Mouse (Mus musculus): ENCODE data around the gene 2310039H08Rik. TPM values are rescaled to one million over a fixed set of nuclear protein-coding genes. Genes with fewer than 3 reads are reported as not detected.
"Not testable (repeated sequence)": the region's sequence is repeated elsewhere in the genome, so short reads cannot be mapped to it uniquely, and the experiment has no call there.

2310039H08Rik gene
- polyA plus RNA-seq, 1 experiment from 2014 or later: 104 TPM

DNA sequence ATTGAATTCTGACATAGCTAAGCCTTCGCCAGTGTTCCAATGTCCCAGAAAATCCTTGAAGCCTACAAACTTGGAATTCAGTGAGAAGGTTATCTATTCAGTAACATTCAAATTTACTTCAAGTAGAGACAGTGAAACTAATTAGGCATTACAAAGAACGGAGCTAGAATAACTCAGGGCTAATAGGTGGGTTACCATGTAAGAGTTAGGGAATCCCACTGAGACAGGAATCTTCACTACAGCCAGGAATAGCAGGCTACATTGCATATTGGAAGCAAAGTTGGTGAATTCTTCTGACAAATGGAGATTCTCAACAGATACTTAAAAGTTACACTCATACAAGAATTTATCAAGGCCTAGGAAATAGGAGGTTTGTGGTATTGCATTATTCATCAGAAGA, 15.5 kb downstream of the 2310039H08Rik start:
- H3K9ac ChIP-seq (ENCODE audit: low read depth, low read length); H3K27me3 ChIP-seq (replicated peaks; ENCODE audit: control insufficient read depth, insufficient read depth, low read length); H3K27ac ChIP-seq (ENCODE audit: low read length); H3K4me2 ChIP-seq (ENCODE audit: low read depth, low read length); ATAC-seq; H3K4me1 ChIP-seq (ENCODE audit: control insufficient read depth, insufficient read depth, low read length); H3K4me3 ChIP-seq (ENCODE audit: low read length); H3K36me3 ChIP-seq (ENCODE audit: control insufficient read depth, insufficient read depth, low read length); H3K9me3 ChIP-seq (ENCODE audit: control insufficient read depth, low read length): not testable (repeated sequence)
- 75% methylated on average over 2 of the region's 2 CpGs for WGBS

DNA sequence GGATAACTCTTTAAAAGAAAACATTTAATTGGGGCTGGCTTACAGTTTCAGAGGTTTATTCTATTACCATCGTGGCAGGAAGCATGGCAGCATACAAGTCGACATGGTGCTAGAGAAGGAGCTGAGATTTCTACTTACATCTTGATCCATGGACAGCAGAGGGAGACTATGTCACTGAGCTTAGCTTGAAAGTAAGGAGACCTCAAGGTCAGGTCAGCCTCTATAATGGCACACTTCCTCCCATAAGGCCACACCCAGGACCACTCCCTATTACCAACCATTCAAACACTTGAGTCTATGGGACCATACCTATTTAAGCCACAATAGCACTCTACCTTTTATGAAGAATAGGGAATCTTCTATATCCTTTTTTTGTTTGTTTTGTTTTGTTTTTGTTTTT, 20.5 kb downstream of the 2310039H08Rik start:
- no peak overlapping the region for H3K4me2 ChIP-seq (ENCODE audit: low read depth, low read length)
- 82% methylated on average over 2 of the region's 2 CpGs for WGBS
- H3K9ac ChIP-seq (ENCODE audit: low read depth, low read length): no peak overlapping the region
- no peaks in the 10 kb centered on the region for H3K9me3 ChIP-seq (ENCODE audit: control insufficient read depth, low read length)
- no peak overlapping the region for H3K4me3 ChIP-seq (ENCODE audit: low read length)
- H3K27me3 ChIP-seq (replicated peaks; ENCODE audit: control insufficient read depth, insufficient read depth, low read length): no peaks in the 10 kb centered on the region
- H3K27ac ChIP-seq (ENCODE audit: low read length): no peak overlapping the region
- no peaks in the 10 kb centered on the region for H3K4me1 ChIP-seq (ENCODE audit: control insufficient read depth, insufficient read depth, low read length)
- no peak for ATAC-seq
- no peaks in the 10 kb centered on the region for H3K36me3 ChIP-seq (ENCODE audit: control insufficient read depth, insufficient read depth, low read length)

DNA sequence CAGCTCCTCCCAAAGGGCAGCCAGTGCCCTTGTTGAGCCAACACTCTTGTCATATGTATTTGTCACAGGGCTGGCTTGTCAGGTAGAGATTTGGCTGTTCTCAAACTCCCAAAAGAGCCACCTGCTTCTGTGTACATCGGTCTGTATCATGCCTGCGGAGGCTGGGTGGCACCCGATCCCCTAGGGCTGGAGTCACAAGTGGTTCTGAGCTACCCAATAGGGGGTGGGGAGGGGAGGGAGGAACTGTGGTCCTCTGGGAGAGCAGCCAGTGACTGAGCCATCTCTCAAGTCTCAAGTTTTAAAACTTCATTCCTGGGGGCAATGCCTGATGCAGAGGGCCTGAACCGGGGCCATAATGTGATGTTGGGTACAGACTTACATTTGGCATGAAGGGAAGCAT, 24.3 kb downstream of the 2310039H08Rik start:
- H3K4me2 ChIP-seq (ENCODE audit: low read depth, low read length): no peak overlapping the region
- no peaks in the 10 kb centered on the region for H3K9me3 ChIP-seq (ENCODE audit: control insufficient read depth, low read length)
- ATAC-seq: no peak
- 0 out of 2 replicates have a peak, but pooled peaks cover 4% of the 10 kb centered on the region for H3K36me3 ChIP-seq (ENCODE audit: control insufficient read depth, insufficient read depth, low read length)
- H3K4me1 ChIP-seq (ENCODE audit: control insufficient read depth, insufficient read depth, low read length): no peaks in the 10 kb centered on the region
- H3K9ac ChIP-seq (ENCODE audit: low read depth, low read length): no peak overlapping the region
- H3K27me3 ChIP-seq (replicated peaks; ENCODE audit: control insufficient read depth, insufficient read depth, low read length): no peaks in the 10 kb centered on the region
- 90% methylated on average over 4 of the region's 4 CpGs for WGBS
- no peak overlapping the region for H3K4me3 ChIP-seq (ENCODE audit: low read length)
- H3K27ac ChIP-seq (ENCODE audit: low read length): no peak overlapping the region

DNA sequence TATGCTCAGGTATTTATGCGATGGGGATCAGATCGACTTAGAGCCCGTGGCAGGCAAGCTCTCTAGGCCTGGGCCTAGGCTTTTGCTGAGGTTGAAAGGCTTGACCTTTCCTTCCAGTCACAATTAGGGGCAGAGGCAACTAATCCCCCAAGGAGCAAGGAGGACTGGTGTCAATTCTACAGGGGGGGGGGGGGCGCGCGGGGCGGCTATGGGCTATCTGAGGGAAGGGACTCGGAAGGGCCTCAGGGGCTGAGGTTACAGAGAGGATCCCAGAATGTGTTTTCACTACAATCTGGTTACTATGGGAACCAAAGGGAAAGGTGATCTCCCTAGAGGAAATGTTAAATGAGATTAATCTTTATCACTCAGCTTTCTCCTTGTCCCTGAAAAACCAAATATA, 25.0 kb downstream of the 2310039H08Rik start:
- Histone ChIP-seq H3K27ac (ENCODE audit: low read length) (no peak overlapping the region), H3K36me3 (ENCODE audit: control insufficient read depth, insufficient read depth, low read length) (0 out of 2 replicates have a peak, but pooled peaks cover 4% of the 10 kb centered on the region), H3K4me2 (ENCODE audit: low read depth, low read length) (no peak overlapping the region), H3K4me1 (ENCODE audit: control insufficient read depth, insufficient read depth, low read length) (no peaks in the 10 kb centered on the region), H3K9ac (ENCODE audit: low read depth, low read length) (no peak overlapping the region), H3K9me3 (ENCODE audit: control insufficient read depth, low read length) (no peaks in the 10 kb centered on the region), H3K27me3 (replicated peaks; ENCODE audit: control insufficient read depth, insufficient read depth, low read length) (no peaks in the 10 kb centered on the region), H3K4me3 (ENCODE audit: low read length) (no peak overlapping the region)
- no peak for ATAC-seq
- 56% methylated on average over 8 of the region's 8 CpGs for WGBS

DNA sequence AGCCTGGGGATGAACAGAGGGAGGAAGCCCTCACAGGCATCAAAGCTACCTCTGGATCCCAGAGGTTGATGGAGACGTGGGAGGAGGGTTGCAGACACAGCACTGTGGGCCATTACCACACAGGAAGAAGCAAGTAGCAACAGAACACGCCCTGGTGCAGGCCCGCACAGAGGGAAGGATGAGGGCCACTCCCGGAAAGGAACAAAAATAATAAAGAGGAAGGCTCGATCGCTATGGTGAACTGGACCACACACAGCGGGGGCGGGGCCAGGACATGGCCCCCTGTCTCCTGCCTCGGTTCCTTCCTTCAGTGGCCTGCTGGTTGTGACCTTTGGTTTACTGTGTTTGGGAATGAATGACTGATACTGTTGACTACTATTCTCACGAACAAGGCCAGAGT, 27.2 kb downstream of the 2310039H08Rik start:
- H3K4me3 ChIP-seq (ENCODE audit: low read length): no peak overlapping the region
- 0 out of 2 replicates have a peak, but pooled peaks cover 4% of the 10 kb centered on the region for H3K36me3 ChIP-seq (ENCODE audit: control insufficient read depth, insufficient read depth, low read length)
- no peak overlapping the region for H3K27ac ChIP-seq (ENCODE audit: low read length)
- no peak overlapping the region for H3K9ac ChIP-seq (ENCODE audit: low read depth, low read length)
- no peaks in the 10 kb centered on the region for H3K4me1 ChIP-seq (ENCODE audit: control insufficient read depth, insufficient read depth, low read length)
- no peak for ATAC-seq
- H3K27me3 ChIP-seq (replicated peaks; ENCODE audit: control insufficient read depth, insufficient read depth, low read length): no peaks in the 10 kb centered on the region
- no peaks in the 10 kb centered on the region for H3K9me3 ChIP-seq (ENCODE audit: control insufficient read depth, low read length)
- H3K4me2 ChIP-seq (ENCODE audit: low read depth, low read length): no peak overlapping the region
- 79% methylated on average over 10 of the region's 10 CpGs for WGBS

DNA sequence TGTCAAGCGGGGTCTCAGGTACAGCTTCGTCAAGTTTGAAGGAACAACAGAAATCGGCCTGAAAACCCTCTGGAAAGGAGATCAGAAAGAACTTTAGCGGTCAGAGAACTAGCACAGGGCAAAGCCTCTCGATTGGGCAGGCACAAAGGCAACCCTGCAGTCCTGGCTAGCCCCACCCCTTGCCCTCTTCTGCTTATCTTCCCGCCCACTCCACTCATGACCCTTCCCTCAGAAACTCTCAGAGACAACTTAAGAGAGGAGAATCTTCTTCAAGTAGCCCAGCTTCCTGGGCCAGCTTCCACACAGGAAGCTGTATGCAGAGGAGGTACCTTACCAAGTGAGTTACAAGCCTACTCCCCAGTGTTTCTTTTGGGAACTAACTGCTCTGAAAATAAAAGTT, 29.3 kb downstream of the 2310039H08Rik start:
- ATAC-seq: no peak
- no peak overlapping the region for H3K27ac ChIP-seq (ENCODE audit: low read length)
- H3K27me3 ChIP-seq (replicated peaks; ENCODE audit: control insufficient read depth, insufficient read depth, low read length): no peaks in the 10 kb centered on the region
- H3K4me3 ChIP-seq (ENCODE audit: low read length): no peak overlapping the region
- H3K9me3 ChIP-seq (ENCODE audit: control insufficient read depth, low read length): no peaks in the 10 kb centered on the region
- no peaks in the 10 kb centered on the region for H3K4me1 ChIP-seq (ENCODE audit: control insufficient read depth, insufficient read depth, low read length)
- WGBS: 88% methylated on average over 6 of the region's 6 CpGs
- no peak overlapping the region for H3K9ac ChIP-seq (ENCODE audit: low read depth, low read length)
- peaks cover 10% of the 10 kb centered on the region for H3K36me3 ChIP-seq (ENCODE audit: control insufficient read depth, insufficient read depth, low read length)
- no peak overlapping the region for H3K4me2 ChIP-seq (ENCODE audit: low read depth, low read length)

DNA sequence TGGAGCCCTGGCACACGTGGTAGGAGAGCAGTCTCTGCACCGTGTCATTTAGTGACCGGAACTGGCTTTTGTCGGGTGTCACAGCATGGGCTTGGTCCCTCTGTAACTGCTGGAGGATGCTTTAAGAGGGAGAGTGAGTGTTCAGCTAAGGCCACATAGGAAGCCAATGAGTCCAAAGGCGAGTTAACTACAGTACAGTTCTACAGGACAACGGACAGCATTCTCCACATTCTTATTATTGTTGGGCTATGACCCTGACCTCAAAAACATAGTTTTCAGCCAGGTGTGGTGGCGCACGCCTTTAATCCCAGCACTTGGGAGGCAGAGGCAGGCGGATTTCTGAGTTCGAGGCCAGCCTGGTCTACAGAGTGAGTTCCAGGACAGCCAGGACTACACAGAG, 35.9 kb downstream of the 2310039H08Rik start:
- H3K4me3 ChIP-seq (ENCODE audit: low read length): no peak overlapping the region
- no peak overlapping the region for H3K9ac ChIP-seq (ENCODE audit: low read depth, low read length)
- no peaks in the 10 kb centered on the region for H3K9me3 ChIP-seq (ENCODE audit: control insufficient read depth, low read length)
- no peaks in the 10 kb centered on the region for H3K27me3 ChIP-seq (replicated peaks; ENCODE audit: control insufficient read depth, insufficient read depth, low read length)
- H3K4me1 ChIP-seq (ENCODE audit: control insufficient read depth, insufficient read depth, low read length): no peaks in the 10 kb centered on the region
- H3K27ac ChIP-seq (ENCODE audit: low read length): no peak overlapping the region
- WGBS: 93% methylated on average over 10 of the region's 10 CpGs
- no peak overlapping the region for H3K4me2 ChIP-seq (ENCODE audit: low read depth, low read length)
- no peak for ATAC-seq
- H3K36me3 ChIP-seq (ENCODE audit: control insufficient read depth, insufficient read depth, low read length): peaks cover 13% of the 10 kb centered on the region

DNA sequence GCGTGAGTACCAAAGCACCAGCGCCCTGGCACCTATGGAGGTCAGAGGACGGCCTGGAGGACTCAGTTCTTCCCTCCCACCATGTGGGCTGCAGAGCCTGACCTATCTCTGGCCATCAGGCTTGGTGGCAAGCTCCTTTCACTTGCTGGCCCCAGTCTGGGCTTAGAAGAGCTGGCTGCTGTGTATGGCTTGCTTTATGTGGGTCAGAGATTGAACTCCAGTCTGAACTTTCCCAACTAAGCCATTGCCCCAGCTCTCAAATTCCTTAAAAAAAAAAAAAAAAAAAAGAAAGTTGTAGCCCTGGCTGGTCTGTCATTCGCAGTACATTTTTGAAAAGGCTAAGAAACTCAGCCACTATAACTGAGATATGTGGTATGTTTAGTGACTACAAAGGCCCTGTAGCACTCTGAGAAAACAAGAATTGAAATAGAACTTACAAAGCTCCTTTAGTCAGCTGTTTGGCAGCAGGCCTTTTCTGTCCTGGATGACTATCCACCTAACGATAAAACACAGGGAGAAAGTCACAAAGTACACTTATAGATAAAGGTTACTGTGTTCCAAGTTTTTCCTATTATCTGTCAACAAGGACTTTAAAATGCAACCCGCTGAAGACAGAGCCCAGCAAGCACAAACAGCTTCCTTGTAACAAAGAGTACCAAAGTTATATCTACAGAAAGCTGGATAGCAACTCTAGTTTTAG, 36.8 kb downstream of the 2310039H08Rik start:
- no peak overlapping the region for H3K27ac ChIP-seq (ENCODE audit: low read length)
- no peak overlapping the region for H3K4me2 ChIP-seq (ENCODE audit: low read depth, low read length)
- H3K9ac ChIP-seq (ENCODE audit: low read depth, low read length): no peak overlapping the region
- H3K36me3 ChIP-seq (ENCODE audit: control insufficient read depth, insufficient read depth, low read length): peaks cover 13% of the 10 kb centered on the region
- no peak overlapping the region for H3K4me3 ChIP-seq (ENCODE audit: low read length)
- WGBS: 85% methylated on average over 6 of the region's 6 CpGs
- H3K4me1 ChIP-seq (ENCODE audit: control insufficient read depth, insufficient read depth, low read length): no peaks in the 10 kb centered on the region
- 0 out of 2 replicates have a peak, but pooled peaks have one; percentile 26 for ATAC-seq
- no peaks in the 10 kb centered on the region for H3K27me3 ChIP-seq (replicated peaks; ENCODE audit: control insufficient read depth, insufficient read depth, low read length)
- H3K9me3 ChIP-seq (ENCODE audit: control insufficient read depth, low read length): no peaks in the 10 kb centered on the region

DNA sequence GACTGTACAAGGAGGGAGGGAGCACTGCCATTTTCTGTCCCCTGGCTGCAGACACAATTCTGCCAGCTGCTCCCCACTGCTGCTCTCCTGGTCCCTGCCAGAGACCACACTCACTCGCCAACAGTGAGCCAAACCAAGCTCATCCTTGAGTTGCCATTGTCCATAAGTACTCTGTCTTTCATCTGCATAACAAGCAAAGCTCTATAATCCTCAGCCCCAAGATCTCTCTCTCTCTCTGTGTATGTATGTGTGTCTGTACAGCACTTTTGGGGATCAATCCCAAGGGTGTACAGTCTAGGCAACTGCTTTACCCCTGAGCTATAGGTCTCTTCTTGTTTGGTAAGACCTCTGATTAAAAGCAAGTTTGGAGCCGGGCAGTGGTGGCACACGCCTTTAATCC, 38.2 kb downstream of the 2310039H08Rik start:
- Histone ChIP-seq H3K9ac (ENCODE audit: low read depth, low read length) (no peak overlapping the region), H3K36me3 (ENCODE audit: control insufficient read depth, insufficient read depth, low read length) (peaks cover 13% of the 10 kb centered on the region), H3K27me3 (replicated peaks; ENCODE audit: control insufficient read depth, insufficient read depth, low read length) (no peaks in the 10 kb centered on the region), H3K4me2 (ENCODE audit: low read depth, low read length) (no peak overlapping the region), H3K4me3 (ENCODE audit: low read length) (no peak overlapping the region), H3K9me3 (ENCODE audit: control insufficient read depth, low read length) (no peaks in the 10 kb centered on the region), H3K27ac (ENCODE audit: low read length) (no peak overlapping the region), H3K4me1 (ENCODE audit: control insufficient read depth, insufficient read depth, low read length) (no peaks in the 10 kb centered on the region)
- ATAC-seq: no peak
- 93% methylated on average over 3 of the region's 3 CpGs for WGBS

DNA sequence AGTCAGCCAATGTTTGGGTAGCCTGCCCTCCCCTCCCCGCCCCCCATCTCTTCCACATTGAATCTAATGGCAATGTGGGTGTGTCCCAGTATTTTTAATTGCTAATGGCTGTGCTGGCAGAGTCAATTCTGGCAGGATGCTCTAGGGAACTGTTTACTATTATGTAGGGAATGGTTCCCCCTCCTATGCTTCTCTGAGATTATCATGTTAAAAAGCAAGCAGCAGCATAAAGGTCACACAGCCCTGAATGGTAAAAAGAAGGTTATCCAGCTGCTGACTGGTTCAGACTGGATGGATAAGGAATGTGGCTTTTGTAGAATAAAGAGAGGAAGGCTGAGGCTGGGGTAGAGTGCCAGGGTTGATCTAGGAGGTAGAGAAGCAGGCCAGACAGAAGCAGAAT, 40.0 kb downstream of the 2310039H08Rik start:
- 82% methylated on average over 1 of the region's 1 CpGs for WGBS
- no peaks in the 10 kb centered on the region for H3K4me1 ChIP-seq (ENCODE audit: control insufficient read depth, insufficient read depth, low read length)
- H3K36me3 ChIP-seq (ENCODE audit: control insufficient read depth, insufficient read depth, low read length): peaks cover 12% of the 10 kb centered on the region
- H3K9ac ChIP-seq (ENCODE audit: low read depth, low read length): no peak overlapping the region
- H3K27me3 ChIP-seq (replicated peaks; ENCODE audit: control insufficient read depth, insufficient read depth, low read length): no peaks in the 10 kb centered on the region
- H3K4me3 ChIP-seq (ENCODE audit: low read length): no peak overlapping the region
- H3K27ac ChIP-seq (ENCODE audit: low read length): no peak overlapping the region
- no peak overlapping the region for H3K4me2 ChIP-seq (ENCODE audit: low read depth, low read length)
- ATAC-seq: no peak
- H3K9me3 ChIP-seq (ENCODE audit: control insufficient read depth, low read length): no peaks in the 10 kb centered on the region

Data from intestine, embryonic 16.5 days (tissue).